ENCODE assay signal across 9 mouse cellular contexts in genomic region chr5:139017371-139018124, GRCm38 (mm10). TPM values are rescaled to one million over a fixed set of nuclear protein-coding genes. Genes with fewer than 3 reads are reported as not detected.
DNase-seq lines count a peak whose midpoint lies in the region; ATAC-seq lines count a peak whose summit lies in the region.
"Had no signal": no experiment of that assay in that cellular context is flagged by ENCODE, and none has a peak within 500 bp of the region (broad histone marks: within the 10 kb centered on the region; RNA-seq: fewer than 3 reads in every experiment).

No protein-coding gene starts in this region.

- no peak for ATAC-seq in intestine, embryonic 15.5 days

- H3K4me2 ChIP-seq in intestine, embryonic 15.5 days (replicated peaks), result no peak overlapping the region

- H3K9me3 ChIP-seq in intestine, embryonic 15.5 days, result no peaks in the 10 kb centered on the region

- DNase-seq in right cerebral cortex, postnatal 10 days (ENCODE audit: low spot score in 2 of 2), result peak; percentile 69 to 73
- DNase-seq in right cerebral cortex, postnatal 36 days (ENCODE audit: low spot score in 2 of 2), result no peak
- DNase-seq in gastrocnemius, postnatal 10 days, result peak; percentile 72
- peak; percentile 93 for DNase-seq in kidney, postnatal 10 days
- DNase-seq in natural killer cell, adult 2 months (ENCODE audit: low spot score in 2 of 2), result peak; percentile 45 to 63
- DNase-seq in embryo, embryonic 10 days (ENCODE audit: low spot score), result no peak
- no peak for DNase-seq in cerebellum, adult 9-11 months

- H3K4me3 ChIP-seq in intestine, embryonic 15.5 days (replicated peaks), result no peak overlapping the region
- H3K4me3 ChIP-seq: erythroblast, embryonic 14.5 days had no signal

- no peaks in the 10 kb centered on the region for H3K36me3 ChIP-seq in intestine, embryonic 15.5 days

- H3K27ac ChIP-seq in intestine, embryonic 15.5 days, result no peak overlapping the region

- no peaks in the 10 kb centered on the region for H3K27me3 ChIP-seq in intestine, embryonic 15.5 days (replicated peaks)

- WGBS in intestine, embryonic 15.5 days, result 79% methylated on average over 15 of the region's 15 CpGs

- 0 out of 2 replicates have a peak, but pooled peaks cover 2% of the 10 kb centered on the region for H3K4me1 ChIP-seq in intestine, embryonic 15.5 days (replicated peaks)

- H3K9ac ChIP-seq in intestine, embryonic 15.5 days, result no peak overlapping the region

RNA-seq across cellular contexts. Expression of gene Pdgfa, which starts 20.4 kb away (rescaled TPM):
- 10 to 100 TPM; 20.1 to 33.5 TPM for total RNA-seq in gastrocnemius, postnatal 10 days (2021)
- polyA plus RNA-seq in intestine, embryonic 15.5 days (2015; fragmentation: Nextera tagmentation; extraction: Ambion mirVana), result 48.5 and 48.8 TPM in 2 replicates

Comparison
In these comparisons a context has a peak if more than half of its experiments do, and no peak if none do; other contexts are left out.
1. DNase-seq: peak in right cerebral cortex, postnatal 10 days (2 of 2), gastrocnemius, postnatal 10 days (single experiment), kidney, postnatal 10 days (single experiment) and natural killer cell, adult 2 months (2 of 2); none in right cerebral cortex, postnatal 36 days (0 of 2), embryo, embryonic 10 days (single experiment) and cerebellum, adult 9-11 months (single experiment).